Mouse (Mus musculus) spleen, postnatal 36 days (tissue): Measurements from ENCODE around the gene Emcn.

Source experiments
- DNase-seq, 2 experiments: peaks; one replicate each; pipeline ENCODE4 v3.0.0; 2022; ENCODE audit warnings: low spot score in 2 of 2, mixed read lengths in 1 of 2

The Emcn gene

DNA sequence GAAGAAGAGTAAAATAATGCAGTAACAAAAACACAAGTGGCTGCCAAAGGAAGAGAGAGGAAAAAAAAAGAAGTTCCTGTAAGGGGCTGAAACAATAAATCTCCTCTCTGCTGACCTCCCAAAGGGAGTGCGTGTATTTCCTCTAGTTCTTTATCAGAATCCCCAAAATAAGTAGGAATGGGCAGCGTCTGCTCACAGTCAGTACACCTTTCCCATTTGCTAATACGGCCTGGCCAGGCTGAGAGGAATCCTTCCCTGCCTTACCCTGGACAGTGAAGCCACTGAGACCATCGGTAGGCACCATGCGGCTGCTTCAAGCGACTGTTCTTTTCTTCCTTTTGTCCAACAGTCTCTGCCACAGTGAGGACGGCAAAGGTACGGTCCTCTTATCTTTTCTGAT, at the start of gene Emcn:
Gene Emcn, plus strand, starts transcription at position 130 of the 400 bp plus-strand sequence.
- DNase-seq: no peak

DNA sequence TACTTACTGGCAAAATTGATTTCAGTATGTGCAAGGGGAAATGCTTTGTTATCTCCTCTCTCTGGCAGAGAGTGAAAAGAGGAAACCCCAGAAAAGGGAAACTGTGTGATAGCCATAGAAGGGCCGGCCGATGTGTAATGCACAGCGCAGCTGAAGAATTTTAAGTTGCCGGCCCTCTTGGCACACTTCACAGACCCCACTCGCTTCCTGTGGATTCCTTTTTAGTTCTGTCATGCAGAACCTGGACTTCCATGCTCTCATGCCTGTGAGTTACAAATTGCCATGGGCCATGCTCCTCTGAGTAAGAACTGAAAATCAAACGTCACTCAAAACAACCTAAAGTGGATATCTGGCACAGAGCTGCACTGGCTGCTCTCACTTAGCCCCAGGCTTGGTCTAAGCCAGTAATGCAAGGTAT, 47.7 kb upstream of the Emcn start:
- peak; percentile 4 to 15 for DNase-seq

DNA sequence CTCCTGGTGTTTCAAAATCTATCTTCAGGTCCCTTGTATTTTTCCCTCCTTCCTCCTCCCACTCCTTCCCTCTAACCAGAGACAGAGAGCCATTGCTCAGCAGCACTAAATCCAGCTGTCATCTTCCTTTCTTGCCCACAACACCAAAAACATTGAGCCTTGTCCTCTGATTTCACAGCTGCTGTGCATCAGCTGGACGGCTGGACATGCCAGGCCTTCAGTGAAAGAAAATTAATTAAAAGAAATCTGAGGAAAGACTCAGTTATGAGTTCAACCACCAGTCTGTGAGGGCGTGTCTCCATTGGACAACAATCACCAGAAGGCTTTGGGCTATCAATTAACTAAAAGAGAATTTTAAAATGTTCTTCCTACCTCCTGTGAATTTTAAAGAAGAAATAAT, 42.6 kb upstream of the Emcn start:
- DNase-seq: no peak

DNA sequence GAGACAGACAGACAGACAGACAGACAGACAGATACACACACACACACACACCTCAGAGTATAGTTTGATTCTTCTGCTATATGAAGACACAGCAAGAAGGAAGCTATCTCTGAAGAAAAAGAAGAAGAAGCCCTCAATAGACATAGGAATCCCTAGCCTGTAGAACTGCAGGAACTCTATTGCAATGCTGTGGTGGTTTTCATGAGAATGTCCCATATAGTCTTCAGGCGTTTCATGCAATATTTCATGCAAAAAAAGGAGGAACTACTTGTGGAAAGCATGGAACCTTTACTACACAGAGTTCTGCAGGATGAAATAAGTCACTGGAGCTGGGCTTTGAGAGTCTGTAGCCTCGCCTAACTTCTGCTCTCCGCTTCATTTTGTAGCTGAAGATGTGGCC, 40.7 kb upstream of the Emcn start:
- no peak for DNase-seq

DNA sequence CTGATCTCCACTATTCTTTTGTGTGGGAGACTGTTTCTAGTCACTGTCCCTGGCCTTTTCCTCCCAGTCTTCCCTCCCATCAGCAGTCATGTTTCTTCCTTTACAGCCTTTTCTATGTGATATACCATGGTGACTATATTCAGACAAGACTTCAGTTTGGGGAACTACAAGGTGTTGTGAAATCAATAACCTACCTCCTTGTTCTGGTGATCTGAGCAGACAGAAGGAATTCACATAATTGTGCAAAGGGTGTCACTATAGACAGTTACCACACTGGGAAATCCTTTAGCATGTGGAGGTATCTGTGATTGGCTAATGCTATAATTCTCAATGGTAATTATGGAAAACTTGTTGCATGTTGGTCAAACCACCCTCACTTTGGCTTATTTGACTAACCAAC, 39.7 kb upstream of the Emcn start:
- no peak for DNase-seq

DNA sequence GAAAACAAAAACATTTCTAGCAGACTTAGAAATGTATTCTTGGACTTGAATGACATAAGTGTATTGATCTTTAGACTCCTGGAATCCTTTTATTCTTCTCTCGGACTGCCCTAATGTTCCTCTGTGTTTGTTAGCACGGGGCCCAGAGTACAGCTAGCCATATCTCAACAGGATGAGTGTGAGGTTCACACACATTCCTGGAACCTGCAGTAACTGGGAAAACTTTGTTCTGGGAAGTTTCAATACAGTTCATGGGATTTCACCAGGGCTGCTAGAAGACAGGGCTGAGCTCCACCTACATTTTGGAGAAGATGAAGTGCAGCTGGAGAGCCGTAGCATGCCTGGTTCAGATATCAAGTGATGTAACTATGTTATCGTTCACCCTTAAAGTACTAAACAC, 38.1 kb upstream of the Emcn start:
- no peak for DNase-seq

DNA sequence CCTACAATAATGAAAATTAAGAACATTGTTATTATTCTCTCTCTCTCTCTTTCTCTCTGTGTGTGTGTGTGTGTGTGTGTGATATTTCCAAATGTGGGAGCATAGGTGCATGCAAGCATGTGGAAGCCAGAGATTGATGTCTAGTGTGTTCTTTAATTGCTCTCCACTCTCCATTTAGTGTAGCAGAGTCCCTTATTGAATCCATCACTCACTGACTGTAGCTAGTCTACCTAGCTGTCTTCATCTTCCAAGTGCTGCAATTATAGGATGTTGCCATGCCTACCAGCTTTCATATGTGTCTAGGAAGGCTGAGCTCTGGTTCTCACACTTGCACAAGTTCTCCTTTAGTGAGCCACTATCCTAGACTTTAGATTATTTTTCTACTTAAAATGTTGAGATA, 30.9 kb upstream of the Emcn start:
- DNase-seq: no peak

DNA sequence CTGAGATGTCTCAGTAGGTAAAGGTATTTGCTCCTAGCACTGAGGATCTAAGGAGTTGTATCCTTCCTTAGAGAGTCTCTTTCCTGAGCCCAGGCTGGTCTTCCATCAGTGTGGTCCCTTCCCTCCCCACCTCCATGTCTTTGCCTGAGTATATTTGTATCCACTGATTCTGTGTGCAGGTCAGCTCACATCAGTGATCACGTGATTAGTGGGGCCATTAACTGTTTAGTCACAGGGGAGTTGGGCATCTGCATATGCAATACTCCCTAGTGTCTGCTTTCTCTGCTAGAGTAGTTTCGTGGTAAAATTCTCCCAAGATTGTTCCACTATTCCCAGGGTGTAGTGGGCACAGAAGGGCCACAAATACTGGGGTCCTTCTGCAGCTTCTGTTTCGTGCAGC, 28.3 kb upstream of the Emcn start:
- DNase-seq: no peak

DNA sequence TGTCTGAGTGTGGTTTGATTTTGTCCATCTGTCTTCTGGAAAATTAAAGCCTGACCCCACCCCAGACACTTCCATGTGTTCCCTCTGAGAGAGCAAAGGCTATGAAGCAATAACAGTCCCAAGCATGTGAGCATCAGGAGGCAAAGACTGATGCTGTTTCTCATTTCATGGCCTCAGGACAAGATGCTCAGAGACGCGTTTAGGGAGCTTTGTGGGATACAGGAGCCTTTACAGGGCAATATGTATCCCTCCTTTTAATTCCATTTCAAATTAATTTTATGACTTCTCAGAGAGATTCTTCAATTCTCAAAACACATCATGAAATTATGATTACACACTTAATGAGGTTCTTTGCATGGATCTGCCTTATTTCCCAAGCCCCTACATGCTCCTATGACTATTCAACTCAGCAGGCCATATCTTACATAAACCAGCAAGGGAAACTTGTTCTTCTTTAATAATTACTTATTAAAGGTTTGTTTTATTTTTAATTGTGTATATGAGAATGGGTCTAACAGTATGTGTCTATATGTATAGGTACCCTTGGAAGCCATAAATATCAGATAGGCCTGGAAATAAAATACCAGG, 27.0 kb upstream of the Emcn start:
- DNase-seq: no peak

DNA sequence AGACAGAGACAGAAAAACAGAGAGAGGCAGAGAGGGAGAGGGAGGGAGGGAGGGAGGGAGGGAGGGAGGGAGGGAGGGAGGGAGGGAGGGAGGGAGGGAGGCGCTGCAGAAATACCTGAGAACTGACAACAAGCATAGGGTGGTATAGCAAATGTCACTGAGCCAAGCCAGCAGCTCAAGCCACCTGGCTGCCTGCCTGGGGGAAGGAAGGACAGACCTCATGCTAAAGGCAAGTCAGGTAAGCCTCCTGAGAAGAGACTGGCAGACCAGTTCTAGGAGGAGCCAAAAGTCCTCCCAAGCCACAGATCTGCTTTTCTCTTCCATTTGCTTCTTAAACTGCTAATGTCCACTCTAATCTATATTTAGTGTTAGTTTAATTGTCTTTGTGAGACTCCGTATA, 22.5 kb upstream of the Emcn start:
- no peak for DNase-seq

DNA sequence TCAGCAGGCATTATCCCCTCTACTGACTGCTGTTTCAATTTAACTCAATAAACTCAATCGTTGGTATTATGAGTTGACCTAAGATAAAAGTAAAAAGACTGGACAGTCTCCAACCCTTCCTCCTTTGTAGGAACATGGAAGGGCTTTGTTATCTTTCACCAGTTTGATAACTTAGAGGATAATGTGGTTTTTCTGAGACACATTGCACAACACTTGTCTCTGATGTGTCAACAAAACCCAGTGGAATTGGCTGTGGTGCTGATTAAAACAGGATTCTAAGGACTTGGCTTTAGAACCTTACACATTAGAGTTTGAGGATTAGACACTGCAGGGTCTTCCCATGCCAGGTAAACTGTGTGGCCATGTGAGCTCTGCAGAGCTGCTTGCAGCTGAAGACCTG, 20.9 kb upstream of the Emcn start:
- DNase-seq: no peak

DNA sequence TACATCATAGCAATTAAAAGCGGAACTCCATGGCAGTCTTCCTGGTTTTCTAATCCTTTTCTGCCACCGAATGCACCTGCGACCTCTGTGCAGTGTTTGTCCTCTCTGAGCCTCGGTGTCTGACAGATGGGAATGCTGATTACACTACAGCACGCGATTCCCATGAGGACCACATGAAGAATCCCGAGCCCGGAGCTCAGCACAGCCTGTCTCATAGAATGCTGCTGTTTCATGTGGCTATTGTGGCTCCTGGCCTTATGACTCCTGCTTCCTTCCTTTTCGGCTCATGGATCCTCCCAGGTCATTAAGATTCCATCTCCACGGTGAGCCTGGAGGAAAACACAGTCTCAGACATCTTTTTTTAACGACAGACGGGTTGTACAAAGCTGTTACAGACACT, 18.6 kb upstream of the Emcn start:
- DNase-seq: no peak

DNA sequence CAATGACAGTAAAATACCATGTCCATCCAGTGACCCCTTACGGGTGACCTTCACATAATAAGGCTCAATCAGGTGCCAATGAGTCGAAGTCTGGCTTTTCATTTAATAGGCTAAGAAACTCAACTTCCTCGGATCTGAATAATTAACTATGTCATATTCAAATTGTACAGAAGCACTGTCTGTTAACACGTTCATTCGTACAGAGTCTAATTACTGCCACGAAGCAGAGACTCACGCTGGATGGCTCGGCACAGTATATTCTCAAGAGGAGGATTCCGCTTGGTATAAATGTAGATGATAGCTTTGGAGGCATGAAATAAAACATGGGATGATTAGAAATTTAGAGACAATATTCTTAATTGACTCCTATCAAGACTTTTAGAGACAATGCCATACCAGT, 11.0 kb upstream of the Emcn start:
- no peak for DNase-seq

DNA sequence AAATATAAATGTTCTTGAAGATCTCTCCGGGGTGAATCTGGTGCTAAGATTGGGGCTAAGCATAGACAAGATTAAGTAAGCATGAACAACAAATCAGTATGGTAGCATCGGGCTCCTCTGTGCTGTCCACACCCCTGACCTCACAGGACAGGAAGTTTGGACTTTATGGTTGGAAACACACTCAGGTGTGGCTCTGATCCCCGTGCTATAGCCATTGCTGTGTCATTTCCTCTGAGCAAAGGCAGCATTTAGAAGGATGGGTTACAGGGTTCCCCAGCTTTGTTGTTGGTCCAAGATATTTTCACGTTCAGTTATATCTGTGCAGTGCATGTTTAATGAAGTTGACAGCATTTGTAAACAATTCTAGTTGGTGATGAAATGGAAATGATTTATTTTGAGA, 9.9 kb upstream of the Emcn start:
- no peak for DNase-seq

DNA sequence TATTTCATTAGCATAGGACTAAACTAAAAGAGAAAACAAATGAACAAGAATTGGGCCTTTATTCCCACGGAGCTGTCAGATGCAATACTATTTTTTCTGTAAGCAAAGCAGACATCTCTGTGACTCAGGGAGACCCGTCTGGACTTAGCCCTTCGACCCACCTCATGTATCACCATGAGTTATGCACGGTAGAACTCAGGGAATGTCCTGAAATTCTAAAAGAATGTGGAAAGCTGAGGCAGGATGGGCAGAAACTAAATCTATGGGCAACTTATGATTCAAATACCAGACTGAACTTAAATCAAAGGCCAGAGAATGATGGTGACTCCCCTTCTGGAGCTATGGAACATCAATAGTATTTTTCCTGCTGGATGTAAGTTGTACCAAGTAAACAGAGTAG, 8.3 kb upstream of the Emcn start:
- DNase-seq: no peak

DNA sequence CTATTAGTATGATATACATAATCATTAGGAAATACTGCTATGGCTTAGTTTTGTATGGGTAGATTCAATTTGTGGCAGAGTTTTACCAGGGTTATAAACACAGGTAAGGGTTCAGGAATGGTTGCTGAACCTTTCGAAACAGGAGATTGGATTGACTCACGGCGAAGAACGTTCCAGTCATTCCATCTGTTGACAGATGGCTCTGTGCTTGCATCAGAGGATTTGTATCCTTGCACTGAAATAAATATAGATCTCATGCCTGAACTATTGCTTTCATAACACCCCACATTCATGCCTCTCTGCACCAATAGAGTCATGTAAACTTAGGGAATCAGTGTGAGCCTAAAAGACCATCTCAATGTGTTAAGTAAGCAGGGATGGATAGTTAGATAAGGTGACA, 4.9 kb upstream of the Emcn start:
- no peak for DNase-seq

DNA sequence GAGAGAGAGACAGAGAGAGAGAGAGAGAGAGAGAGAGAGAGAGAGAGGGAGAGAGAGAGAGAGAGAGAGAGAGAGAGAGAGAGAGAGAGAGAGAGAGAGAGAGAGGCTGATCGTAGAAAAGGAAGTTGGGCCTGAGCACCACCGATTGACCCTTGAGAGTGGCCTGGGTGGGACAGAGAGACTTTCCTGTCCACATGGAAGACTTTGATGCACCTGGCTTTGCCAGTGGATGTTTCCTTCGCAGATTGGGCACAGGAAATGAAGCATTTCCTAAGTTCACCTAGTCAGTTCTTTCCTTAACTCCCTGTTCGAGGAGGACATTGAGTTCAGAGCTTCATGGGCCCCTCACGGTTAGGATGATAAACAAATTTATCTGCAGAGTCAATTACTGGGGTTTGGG, 2.6 kb downstream of the Emcn start:
- no peak for DNase-seq

DNA sequence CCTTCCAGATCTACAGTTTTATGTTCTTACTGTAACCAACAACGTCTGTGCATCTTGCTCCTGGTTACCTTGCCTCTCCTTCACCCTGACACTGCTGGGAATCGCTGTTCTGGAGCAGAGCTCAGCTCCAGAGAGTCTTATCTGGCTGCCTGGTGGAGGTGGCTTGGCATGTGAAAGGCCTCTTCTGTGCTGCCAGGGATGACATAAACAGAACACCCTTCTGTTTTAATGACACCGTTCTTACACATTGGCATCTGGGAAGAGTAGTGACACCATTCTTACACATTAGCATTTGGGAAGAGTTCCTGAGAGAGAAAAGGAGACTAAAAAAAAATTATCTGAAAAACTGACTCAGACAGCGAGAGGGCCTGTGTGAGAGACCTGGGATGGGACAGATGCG, 11.0 kb downstream of the Emcn start:
- DNase-seq: no peak

DNA sequence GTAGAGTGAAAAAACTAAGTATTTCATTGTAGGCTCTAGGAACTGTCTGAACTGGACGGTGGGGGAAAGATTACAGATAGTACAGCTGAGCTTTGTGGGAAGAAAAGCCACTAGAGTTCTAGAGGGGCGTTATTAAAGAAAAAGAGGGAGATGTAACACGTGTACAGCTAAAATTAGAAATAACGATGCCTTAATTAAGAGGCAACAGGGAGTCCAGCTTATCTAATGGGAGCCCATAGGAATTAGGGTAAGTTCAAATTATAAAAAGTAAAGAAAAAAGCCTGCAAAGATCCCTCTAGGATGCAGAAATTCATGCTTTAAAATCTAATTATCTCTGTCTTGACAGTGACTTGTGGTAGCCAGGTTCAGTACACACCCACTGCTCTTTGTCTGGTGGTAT, 15.8 kb downstream of the Emcn start:
- no peak for DNase-seq

DNA sequence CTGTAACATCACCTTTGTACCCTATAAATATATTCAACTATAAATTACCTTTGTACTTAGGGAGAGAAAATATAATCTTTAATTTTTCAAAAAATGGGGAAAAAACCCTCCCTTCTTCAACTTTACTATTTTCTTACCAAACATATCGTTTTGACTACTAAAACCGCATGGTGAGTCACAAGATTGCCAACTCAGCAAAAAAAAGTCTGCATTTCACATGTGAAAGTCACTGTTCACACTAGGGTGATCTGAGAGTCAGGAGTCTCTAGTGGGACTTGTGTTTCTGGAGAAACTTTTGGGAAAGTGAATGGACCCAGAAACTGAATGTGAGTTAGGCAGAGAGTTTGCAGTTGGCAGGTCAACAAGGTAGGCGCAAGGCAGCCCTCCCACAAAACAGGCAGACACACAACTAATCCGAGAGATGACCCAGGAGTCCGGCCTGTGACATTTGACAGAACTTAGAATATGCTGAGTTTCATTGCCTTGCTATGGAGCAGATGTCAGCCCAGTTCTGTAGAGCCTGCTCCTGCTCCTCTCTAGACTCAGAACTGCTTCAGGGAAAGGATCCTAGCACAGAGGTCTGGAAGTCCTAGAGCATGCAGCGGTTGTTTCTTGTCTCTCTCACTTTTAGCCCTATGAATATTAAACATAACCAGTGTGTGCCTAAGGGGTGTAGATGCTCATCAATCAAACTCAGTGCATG, 26.4 kb downstream of the Emcn start:
- no peak for DNase-seq

DNA sequence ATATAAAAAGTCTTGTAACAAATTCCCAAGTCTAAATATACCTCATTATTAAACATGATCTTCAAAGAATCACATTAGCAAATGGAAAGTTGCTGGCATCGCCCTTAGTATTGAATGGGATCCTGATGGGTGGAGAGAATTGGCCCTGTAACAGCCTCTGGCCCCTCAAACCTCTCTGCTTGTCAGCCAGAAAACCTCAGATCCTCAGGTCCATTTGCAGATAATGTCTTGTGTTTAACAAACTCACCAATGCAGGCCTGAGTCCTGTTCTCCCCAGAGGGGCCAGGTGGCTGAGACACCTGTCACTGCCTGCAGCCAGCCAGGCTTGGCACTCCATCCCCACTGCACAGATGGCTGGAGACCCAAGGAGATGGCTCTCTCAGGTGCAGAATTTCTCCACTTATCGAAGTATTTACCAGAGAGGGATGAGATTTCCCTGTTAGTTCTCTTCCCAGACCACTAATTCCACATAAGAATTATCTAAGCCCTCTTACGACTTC, 27.0 kb downstream of the Emcn start:
- no peak for DNase-seq

DNA sequence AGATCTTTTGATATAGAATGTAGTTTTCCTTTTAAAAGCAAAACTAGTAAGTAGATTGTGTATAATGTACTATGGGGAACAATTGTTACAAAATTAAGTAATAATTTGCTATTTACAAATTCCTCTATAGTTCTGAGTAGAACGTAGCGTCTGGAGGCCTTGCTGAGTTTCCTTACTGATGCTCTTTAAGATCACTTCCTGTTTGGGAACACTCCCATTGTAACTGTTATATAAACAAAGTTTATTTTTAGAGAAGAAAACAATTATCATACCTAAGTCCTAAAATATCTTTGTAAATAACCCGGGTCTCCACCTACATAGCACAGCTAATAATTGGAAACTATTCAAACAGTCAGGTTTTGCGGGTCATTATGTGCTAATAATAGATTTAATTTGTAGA, 32.0 kb downstream of the Emcn start:
- no peak for DNase-seq

DNA sequence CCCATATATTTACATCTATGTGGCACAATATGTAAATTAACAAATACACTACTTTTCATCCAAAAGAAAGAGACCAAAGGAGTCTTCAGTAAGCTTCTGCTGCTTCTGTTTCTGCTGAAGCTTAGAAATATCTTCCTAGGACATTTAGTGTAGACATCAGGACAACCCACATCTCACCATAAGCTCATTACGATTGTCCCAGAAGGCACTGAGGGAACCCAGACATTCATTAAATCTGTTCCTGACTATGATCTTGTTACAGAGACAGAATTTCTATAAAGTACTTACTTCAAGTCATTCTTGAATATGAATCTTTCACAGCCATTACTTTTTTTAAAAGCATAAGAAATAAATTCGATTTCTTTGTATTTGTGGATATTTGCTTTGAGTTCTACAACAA, 41.4 kb downstream of the Emcn start:
- DNase-seq: no peak

DNA sequence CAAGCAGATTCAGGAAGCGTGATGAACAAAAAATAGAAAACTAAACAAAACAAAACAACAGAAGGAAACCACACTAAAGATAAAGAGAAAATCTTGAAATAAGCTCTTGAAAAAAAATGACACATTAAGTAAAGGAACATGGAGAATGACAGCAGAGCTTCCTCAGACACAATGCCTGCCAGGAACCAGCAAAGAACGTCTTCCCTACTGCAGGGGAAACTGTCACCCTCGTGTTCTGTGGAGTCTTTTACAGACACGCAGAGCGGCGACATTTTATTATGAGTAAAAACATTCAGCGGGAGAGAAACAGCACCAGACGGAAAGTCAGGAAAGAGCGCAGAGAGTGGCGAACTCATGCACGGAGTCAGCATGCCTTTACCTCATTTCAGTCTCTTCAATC, 54.7 kb downstream of the Emcn start:
- DNase-seq: no peak
